10 mouse cellular contexts compared by ENCODE assay signal in the genomic region with DNA sequence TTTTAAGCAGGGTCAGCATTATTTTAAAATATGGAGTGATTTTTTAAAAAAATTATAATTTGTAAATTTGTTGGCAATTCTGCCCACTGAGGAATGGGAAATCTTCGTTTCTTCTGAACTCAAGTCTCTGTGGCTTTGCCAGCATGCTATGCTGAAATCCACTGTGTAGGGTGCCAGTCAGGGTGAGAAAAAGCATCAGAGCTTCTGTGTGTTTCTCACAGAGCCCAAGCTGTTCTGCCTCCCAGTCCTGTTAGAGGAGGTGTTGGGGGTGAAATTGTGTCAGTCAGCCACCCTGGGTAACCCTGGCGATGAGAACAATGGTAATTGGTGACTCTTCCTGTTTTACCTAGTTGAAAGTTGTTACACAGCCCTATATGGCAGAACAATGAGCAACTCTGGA.
"Had no signal": no experiment of that assay in that cellular context is flagged by ENCODE, and none has a peak within 500 bp of the region (broad histone marks: within the 10 kb centered on the region; RNA-seq: fewer than 3 reads in every experiment).

No protein-coding gene starts in this region.

- H3K27me3 ChIP-seq: limb, embryonic 12.5 days; neural tube, embryonic 12.5 days had no signal

- H3K36me3 ChIP-seq: limb, embryonic 12.5 days; neural tube, embryonic 12.5 days had no signal

- H3K4me2 ChIP-seq: limb, embryonic 12.5 days; neural tube, embryonic 12.5 days had no signal

- H3K4me1 ChIP-seq: limb, embryonic 12.5 days; neural tube, embryonic 12.5 days had no signal

- H3K4me3 ChIP-seq: limb, embryonic 12.5 days; neural tube, embryonic 12.5 days had no signal

- H3K9me3 ChIP-seq: limb, embryonic 12.5 days; neural tube, embryonic 12.5 days had no signal

- H3K27ac ChIP-seq: limb, embryonic 12.5 days; liver, embryonic 14.5 days; neural tube, embryonic 12.5 days; stomach, postnatal 0 days had no signal

- H3K9ac ChIP-seq: limb, embryonic 12.5 days; liver, embryonic 14.5 days; neural tube, embryonic 12.5 days had no signal

- DNase-seq: kidney, adult 8-10 months; kidney, postnatal 25 days; liver; lung, adult 18-20 months; midbrain, embryonic 14.5 days; thymus, postnatal 4 days had no signal
